Mouse (Mus musculus) right cerebral cortex, adult 2 months (tissue): Measurements from ENCODE around the gene Pla1a.

Experiments
- DNase-seq, 2 experiments: peaks; one replicate each; pipeline ENCODE4 v3.0.0; 2021 to 2022; ENCODE audit warnings: low spot score in 2 of 2

The Pla1a gene

DNA sequence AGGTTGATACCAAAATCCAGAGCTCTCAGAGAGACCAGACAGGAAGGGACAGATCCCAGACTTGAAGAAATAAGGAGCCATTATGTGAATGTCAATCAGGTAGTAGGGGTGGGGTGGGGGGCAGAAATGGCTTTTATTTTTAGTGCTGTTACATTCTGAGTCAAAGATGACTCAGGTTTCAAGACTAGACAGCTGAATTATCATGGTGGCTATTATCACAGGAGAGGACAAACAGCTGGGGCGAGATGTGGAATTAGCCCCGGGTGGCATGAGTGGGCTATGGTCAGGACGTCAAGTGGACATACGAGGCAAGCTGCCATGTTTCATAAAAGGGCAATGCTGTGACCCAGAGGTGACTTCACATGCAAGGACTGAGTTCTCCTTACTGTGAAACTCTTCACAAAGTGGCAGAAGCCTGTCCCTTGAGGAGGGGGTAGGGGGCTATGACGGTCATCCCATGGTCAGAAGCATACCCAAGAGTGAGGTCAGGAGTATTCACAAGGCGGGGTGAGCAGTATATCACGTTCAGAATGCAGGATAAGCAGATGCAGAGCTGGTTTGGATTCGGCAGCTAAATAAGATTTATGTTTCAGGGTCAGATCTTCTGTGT is 43.6 kb downstream of the Pla1a start:
- no peak for DNase-seq

DNA sequence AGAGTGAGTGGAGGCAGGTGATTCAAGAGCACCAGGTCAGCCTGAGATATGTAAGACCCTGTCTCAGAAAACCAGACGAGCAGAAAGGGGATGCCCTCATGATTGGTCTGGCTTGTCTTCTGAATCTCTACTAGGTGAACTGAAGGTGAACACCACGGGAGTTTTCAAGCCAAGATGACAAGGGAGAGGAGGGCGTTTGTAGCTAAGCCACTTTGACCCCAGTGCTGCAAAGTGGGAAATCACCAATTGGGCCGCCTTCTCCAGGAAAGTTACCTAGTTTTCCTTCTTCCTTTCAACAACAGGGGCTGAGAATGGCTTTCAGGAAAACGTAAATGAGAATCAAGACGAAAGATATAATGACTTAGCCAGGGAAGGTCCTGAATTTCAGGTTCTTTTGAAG is 44.2 kb downstream of the Pla1a start:
- DNase-seq = no peak

DNA sequence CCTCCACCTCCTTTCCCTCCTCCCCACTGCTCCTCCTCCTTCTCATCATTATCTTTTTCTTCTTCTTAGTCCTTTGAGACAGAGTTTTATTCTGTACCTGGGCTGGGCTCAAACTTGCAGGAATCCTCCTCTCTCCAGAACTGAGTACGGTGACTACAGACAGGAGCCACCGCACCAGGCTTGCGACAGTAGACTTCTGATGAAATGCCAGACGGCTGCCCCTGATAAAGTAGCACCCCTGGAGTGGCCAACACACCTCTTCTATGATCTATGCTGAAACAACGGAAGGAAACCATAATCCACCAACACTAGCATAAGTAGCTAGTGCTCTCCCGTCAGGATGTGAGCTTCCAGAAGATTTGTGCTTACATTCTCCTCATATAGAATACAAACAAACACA is 45.6 kb downstream of the Pla1a start:
- DNase-seq = no peak

DNA sequence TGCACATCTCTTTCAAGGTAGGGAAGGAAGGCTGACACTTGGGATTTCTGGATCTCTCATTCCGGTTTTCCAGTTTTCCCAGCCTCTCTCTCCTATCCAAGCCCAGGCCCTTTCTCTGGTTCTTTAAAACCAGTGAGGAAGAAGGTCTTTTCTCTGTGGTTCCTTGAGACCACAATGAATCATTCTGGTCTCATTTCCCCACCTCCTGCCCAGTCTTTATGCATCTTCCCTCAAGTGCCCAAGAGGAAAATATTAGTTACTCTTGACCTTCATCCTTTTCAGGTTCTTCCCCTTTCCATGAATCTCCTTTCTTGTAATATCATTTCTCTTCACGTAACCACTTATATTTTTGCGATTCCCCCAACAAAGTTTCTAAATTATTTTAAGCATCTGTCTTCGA is 47.2 kb downstream of the Pla1a start:
- DNase-seq = no peak

GRCm38 (mm10) chr16:38385184-38385634 is 47.7 kb downstream of the Pla1a start:
- DNase-seq = no peak

GRCm38 (mm10) chr16:38383683-38384082 is 49.3 kb downstream of the Pla1a start:
- DNase-seq = no peak

GRCm38 (mm10) chr16:38379926-38380325 is 53.0 kb downstream of the Pla1a start:
- no peak for DNase-seq

- DNase-seq = no peak
Measured at GRCm38 (mm10) chr16:38379493-38379892, 53.5 kb downstream of the Pla1a start.

DNA sequence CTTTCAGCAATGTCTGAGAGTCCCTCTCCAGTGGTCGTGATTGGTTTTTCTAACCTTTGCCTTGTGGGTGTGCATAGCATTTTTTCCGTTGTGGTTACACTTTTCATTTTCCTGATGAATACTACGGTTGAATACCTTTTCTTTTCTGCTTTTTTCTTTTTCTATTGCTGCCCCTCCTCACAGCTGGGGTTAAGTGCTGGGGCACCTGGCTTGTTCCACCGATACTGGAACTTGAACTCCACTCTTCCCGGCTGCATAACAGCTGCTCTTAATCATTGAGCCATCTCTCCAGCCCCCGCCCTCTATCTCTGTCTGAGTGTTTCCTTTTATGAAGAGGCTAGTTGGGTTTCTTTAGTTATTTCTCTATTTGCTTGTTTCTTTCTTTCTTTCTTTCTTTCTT is 53.9 kb downstream of the Pla1a start:
- DNase-seq = no peak

DNA sequence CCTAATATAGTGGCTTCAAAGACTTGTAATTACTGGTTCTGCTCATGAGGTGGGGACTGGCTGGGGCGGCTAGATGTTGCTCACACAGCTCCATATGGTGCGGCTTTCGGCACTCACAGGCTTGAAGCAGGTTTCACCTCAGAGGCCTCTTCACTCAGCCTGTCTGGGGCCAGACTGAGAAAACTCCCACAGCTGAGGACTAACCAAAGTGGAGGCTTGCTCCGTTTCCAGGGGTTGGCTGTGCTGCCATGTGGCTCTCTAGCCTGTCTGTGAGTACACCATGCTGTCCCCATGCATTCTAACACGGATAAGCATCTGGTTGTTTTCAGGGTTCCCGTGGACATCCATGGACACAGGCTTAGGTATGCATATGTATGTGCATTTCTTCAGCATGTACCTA is 54.4 kb downstream of the Pla1a start:
- no peak for DNase-seq

- DNase-seq = no peak
Measured at GRCm38 (mm10) chr16:38377546-38377945, 55.4 kb downstream of the Pla1a start.

DNA sequence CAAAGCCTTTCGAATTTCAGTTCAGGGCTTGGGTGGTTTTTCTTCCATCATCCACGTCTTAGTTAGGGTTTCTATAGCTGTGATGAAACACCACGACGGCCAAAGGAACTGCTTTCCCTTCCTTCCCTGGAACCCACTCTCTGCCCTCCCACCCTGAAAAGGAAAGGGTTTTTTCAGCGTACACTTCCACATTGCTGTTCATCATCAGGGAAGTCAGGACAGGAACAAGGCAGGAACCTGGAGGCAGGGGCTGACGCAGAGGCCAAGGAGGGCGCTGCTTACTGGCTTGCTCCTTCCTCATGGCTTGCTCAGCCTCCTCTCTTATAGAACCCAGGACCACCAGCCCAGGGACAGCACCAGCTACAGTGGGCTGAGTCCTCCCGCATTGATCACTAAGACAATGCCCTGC is 56.1 kb downstream of the Pla1a start:
- no peak for DNase-seq

GRCm38 (mm10) chr16:38376163-38376840 is 56.6 kb downstream of the Pla1a start:
- peak; percentile 66 to 72 for DNase-seq

DNA sequence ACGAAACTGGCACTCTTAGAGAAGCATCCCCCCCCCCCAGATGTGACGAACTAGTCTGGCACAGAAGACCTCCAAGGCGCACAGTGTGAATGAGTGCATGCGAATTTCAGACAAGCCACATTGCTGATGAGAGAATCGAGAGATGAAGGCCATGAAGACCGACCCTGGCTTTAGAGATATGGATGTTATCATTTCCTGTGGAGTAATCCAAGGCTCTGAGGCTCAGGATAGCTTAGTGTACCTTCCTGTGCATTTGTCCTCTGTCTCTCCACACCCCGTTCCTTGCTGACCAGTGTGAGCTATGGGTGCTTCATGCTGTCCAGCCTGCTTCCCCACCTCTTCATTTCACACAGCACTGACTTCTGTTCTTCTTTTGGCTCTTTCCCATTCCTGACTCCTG is 57.8 kb downstream of the Pla1a start:
- DNase-seq = no peak

DNA sequence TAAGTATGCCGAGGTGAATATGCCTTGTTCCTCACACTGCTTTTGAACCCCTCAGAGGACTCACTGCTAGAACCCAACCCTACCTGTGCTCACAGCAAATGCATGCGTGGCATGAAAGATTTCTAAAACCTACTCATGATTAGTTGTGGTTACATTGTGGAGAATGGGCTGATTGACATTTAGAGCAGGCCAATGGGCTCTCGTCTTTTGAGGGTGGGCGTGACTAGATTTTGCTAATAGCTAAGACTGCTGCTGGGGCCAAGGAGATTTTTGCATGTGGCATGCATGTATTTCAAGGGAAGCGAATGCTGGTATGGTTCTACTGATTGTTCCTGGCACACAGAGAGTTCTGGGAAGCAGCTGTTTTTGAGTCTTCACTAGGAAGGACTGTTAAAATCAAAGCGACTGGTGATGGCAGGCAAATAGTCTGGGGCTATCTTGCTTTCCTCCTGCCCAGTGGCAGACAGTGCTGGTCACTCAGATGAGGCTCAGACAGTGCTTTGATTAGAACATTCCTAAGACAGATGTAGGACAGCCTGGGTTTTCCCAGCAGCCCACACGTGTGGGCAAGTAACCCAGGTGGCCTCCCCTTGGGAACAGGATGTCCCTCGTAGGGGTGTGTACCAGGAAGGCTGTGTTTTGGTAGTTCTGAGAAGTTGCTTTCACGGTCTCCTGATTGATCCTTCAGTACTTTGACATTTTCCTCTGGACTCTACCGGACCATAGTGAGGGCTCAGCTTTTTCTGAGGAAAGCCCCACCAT is 58.4 kb downstream of the Pla1a start:
- no peak for DNase-seq

GRCm38 (mm10) chr16:38373941-38374340 is 59.0 kb downstream of the Pla1a start:
- DNase-seq = no peak

- DNase-seq = no peak
Measured at GRCm38 (mm10) chr16:38373439-38373838, 59.5 kb downstream of the Pla1a start.

DNA sequence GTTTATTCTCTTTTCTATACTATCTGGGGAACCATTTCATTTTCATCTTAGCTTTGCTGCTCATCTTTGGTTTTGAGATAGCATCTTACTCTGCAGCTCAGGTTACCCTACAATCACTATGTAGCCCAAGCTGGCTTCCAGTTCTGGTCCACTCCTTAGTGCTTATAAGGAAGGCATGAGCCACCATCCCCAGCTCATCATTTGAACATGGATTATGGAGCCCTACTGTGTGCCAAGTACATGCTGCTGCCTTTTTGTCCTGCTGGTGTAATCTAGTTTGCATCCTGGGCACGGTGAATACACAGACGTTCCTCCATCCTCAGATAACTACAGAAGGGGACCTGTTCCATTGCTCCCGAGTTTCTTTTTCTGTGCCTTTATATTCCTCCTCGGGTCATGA is 60.1 kb downstream of the Pla1a start:
- DNase-seq = no peak

DNA sequence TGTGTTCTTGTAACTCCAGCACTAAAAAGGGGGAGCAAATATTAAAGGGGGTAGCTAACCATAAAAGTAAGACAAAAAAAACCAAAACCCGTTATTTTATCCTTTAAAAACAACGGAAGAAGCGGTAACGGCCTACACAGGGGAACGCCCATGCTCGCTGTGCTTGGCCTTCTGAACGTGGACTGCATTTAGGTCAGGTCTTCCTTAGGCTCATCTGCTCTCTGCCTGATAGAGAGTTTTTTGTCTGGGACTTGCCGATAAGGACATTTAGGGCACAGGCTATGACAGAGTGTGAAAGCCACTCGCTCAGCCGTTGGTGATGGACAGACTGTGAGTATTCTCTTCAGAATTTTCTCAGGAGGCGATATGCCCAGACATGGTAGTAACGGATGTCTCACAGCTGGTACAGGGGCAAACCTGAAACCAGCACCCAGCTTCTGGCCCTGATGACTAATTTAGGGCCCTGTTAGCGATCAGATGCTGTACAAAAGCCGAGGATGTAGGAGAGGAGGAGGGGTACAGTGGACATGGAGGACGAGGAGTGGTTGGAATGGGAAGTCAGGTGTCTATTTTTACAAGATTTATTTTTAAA is 61.1 kb downstream of the Pla1a start:
- no peak for DNase-seq

GRCm38 (mm10) chr16:38370633-38371374 is 62.1 kb downstream of the Pla1a start:
- DNase-seq = no peak

GRCm38 (mm10) chr16:38369992-38370484 is 62.9 kb downstream of the Pla1a start:
- no peak for DNase-seq

DNA sequence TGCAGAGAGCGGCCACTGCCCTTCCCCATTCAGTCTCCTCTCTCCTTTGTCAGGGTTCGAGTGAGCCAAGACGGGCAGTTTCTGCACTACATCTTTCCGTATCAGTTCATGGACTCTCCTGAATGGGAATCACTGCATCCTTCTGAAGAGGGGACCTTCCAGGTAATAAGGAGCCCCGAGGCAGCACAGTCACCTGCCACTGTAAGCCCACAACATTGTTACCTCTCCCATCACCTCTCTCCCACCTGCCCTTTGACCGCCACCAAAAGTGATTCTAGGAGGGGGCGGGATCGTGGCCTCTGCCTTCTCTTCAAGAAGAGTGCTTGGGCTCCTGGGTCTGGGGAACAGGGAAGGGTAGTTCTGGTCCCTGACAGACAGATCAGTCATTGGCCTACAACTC is 63.5 kb downstream of the Pla1a start:
- DNase-seq = no peak
